Mouse (Mus musculus) CD4-positive, CD25-positive, alpha-beta regulatory T cell, adult 2 months (primary cell): ENCODE results near the gene Gm20422.

Experiments used
- DNase-seq: peaks from one replicate; pipeline ENCODE4 v3.0.0-alpha.2; 2012; ENCODE audit warnings: low read depth, low spot score

Gene Gm20422

GRCm38 (mm10) chr8:69774503-69775148, at the start of gene Gm20422:
Gm20422 (minus strand) TSS chr8:69774886.
- DNase-seq, result peak; percentile 97

- peak; percentile 84 for DNase-seq
Measured at GRCm38 (mm10) chr8:69822386-69823191, 47.9 kb upstream of the Gm20422 start, which contains the start of gene Lpar2. Lpar2 (plus strand) TSS chr8:69822429.

- DNase-seq, result no peak
Measured at GRCm38 (mm10) chr8:69821971-69822385, 47.3 kb upstream of the Gm20422 start.

GRCm38 (mm10) chr8:69820466-69820865, 45.8 kb upstream of the Gm20422 start:
- DNase-seq, result no peak

- no peak for DNase-seq
Measured at GRCm38 (mm10) chr8:69815396-69815795, 40.7 kb upstream of the Gm20422 start.

- no peak for DNase-seq
Measured at GRCm38 (mm10) chr8:69814881-69815280, 40.2 kb upstream of the Gm20422 start.

- no peak for DNase-seq
Measured at GRCm38 (mm10) chr8:69809820-69810219, 35.1 kb upstream of the Gm20422 start.

GRCm38 (mm10) chr8:69808864-69809403, 34.2 kb upstream of the Gm20422 start:
- DNase-seq, result peak; percentile 65

GRCm38 (mm10) chr8:69808094-69808863, 33.6 kb upstream of the Gm20422 start, which contains the start of gene Gmip:
Gmip (plus strand) TSS chr8:69808679.
- peak; percentile 94 for DNase-seq

- no peak for DNase-seq
Measured at GRCm38 (mm10) chr8:69807236-69807635, 32.5 kb upstream of the Gm20422 start.

GRCm38 (mm10) chr8:69805491-69805890, 30.8 kb upstream of the Gm20422 start:
- no peak for DNase-seq

- DNase-seq, result no peak
Measured at GRCm38 (mm10) chr8:69805086-69805485, 30.4 kb upstream of the Gm20422 start.

GRCm38 (mm10) chr8:69804537-69804936, 29.9 kb upstream of the Gm20422 start:
- DNase-seq, result no peak

GRCm38 (mm10) chr8:69803366-69803765, 28.7 kb upstream of the Gm20422 start:
- no peak for DNase-seq

GRCm38 (mm10) chr8:69802216-69802615, 27.5 kb upstream of the Gm20422 start:
- no peak for DNase-seq

GRCm38 (mm10) chr8:69801796-69802195, 27.1 kb upstream of the Gm20422 start:
- DNase-seq, result no peak

GRCm38 (mm10) chr8:69799946-69800345, 25.3 kb upstream of the Gm20422 start:
- no peak for DNase-seq

GRCm38 (mm10) chr8:69799261-69799660, 24.6 kb upstream of the Gm20422 start:
- no peak for DNase-seq

- no peak for DNase-seq
Measured at GRCm38 (mm10) chr8:69797661-69798060, 23.0 kb upstream of the Gm20422 start.

GRCm38 (mm10) chr8:69796721-69797345, 22.1 kb upstream of the Gm20422 start:
- DNase-seq, result no peak

GRCm38 (mm10) chr8:69794901-69795300, 20.2 kb upstream of the Gm20422 start:
- DNase-seq, result no peak
